Mouse (Mus musculus): ENCODE measurements around the gene Dennd1c. TPM values are rescaled to one million over a fixed set of nuclear protein-coding genes. Genes with fewer than 3 reads are reported as not detected.
A peak's percentile ranks its signal among the peaks of the same experiment; 100 is the strongest.

Gene Dennd1c
- total and polyA plus RNA-seq, 3 experiments, result 3.8 to 20.7 TPM; not detected in 1

- no peak for TF ChIP-seq GABPA (IDR thresholded peaks at IDR 0.05; ENCODE audit: low read depth, low read length)
- TF ChIP-seq MAX (IDR thresholded peaks at IDR 0.05; ENCODE audit: low read length), result peak; percentile 94
- TF ChIP-seq TBP (IDR thresholded peaks at IDR 0.05; ENCODE audit: low read depth, low read length), result peak; percentile 88
- no peak for TF ChIP-seq ZC3H11A (IDR thresholded peaks at IDR 0.05; ENCODE audit: low read depth, low read length)
Measured at GRCm38 (mm10) chr17:57031661-57032420, 46.5 kb downstream of the Dennd1c start (continued).

- peak within 1 kb of the TSS; percentile 79 for H3K27ac ChIP-seq (ENCODE audit: control insufficient read depth, low read depth, low read length)
- H3K36me3 ChIP-seq (ENCODE audit: control insufficient read depth in 1 of 2, insufficient read depth in 2 of 2, low read length in 2 of 2), result peaks cover 7 to 10% of the 10 kb centered on the region in 2 experiments
- no peaks in the 10 kb centered on the region for H3K9me3 ChIP-seq (replicated peaks; ENCODE audit: insufficient read depth, low read length)
- peaks cover 0 to 18% of the 10 kb centered on the region in 2 experiments; a peak in 2 of 4 replicates for H3K4me1 ChIP-seq (ENCODE audit: control insufficient read depth in 1 of 2, insufficient read depth in 2 of 2, low read length in 2 of 2)
- H3K27me3 ChIP-seq (ENCODE audit: control insufficient read depth in 1 of 2, insufficient read depth in 2 of 2, low read length in 2 of 2), result no peaks in the 10 kb centered on the region
- DNase-seq (ENCODE audit: low read depth, low spot score), result peak; percentile 48
- peaks cover 38% of the 10 kb centered on the region for H3K79me2 ChIP-seq (ENCODE audit: control insufficient read depth, insufficient read depth, low read length, poor library complexity)
- peak within 1 kb of the TSS; percentile 99 for H3K9ac ChIP-seq (ENCODE audit: control insufficient read depth, low read depth, low read length, poor library complexity, severe bottlenecking)
- H3K4me3 ChIP-seq (ENCODE audit: control insufficient read depth in 1 of 2, insufficient read depth in 1 of 2, low read depth in 2 of 2, low read length in 2 of 2), result peak within 1 kb of the TSS; percentile 93 to 97
- TF ChIP-seq MXI1 (IDR thresholded peaks at IDR 0.05; ENCODE audit: low read depth, low read length) (peak; percentile 68; the same call in 1 of the 2 replicates), USF2 (IDR thresholded peaks at IDR 0.05; ENCODE audit: borderline replicate concordance in 1 of 2, insufficient read depth in 1 of 2, low read depth in 1 of 2, low read length in 2 of 2) (no peak), TCF12 (IDR thresholded peaks at IDR 0.05; ENCODE audit: low read depth, low read length) (peak; percentile 59), JUND (IDR thresholded peaks at IDR 0.05; ENCODE audit: low read depth, low read length) (no peak), MAX (IDR thresholded peaks at IDR 0.05; ENCODE audit: low read length) (peak; percentile 14; the same call in 1 of the 2 replicates), ELF1 (IDR thresholded peaks at IDR 0.05; ENCODE audit: low read depth, low read length) (0 out of 2 replicates have a peak, but pooled peaks have one; percentile 30), BHLHE40 (IDR thresholded peaks at IDR 0.05; ENCODE audit: borderline replicate concordance, low read depth, low read length) (no peak), MYB (IDR thresholded peaks at IDR 0.05; ENCODE audit: low read depth, low read length) (no peak), POLR2AphosphoS2 (IDR thresholded peaks at IDR 0.05; ENCODE audit: low read length) (0 out of 2 replicates have a peak, but pooled peaks have one; percentile 64), MAFK (IDR thresholded peaks at IDR 0.05; ENCODE audit: borderline replicate concordance, low read depth, low read length) (no peak), NELFE (IDR thresholded peaks at IDR 0.05; ENCODE audit: low read depth, low read length) (peak; percentile 66), SIN3A (IDR thresholded peaks at IDR 0.05; ENCODE audit: low read length) (peak; percentile 58), TBP (IDR thresholded peaks at IDR 0.05; ENCODE audit: low read depth, low read length) (no peak), USF1 (IDR thresholded peaks at IDR 0.05; ENCODE audit: low read depth, low read length) (peak; percentile 85), E2F4 (IDR thresholded peaks at IDR 0.05; ENCODE audit: borderline replicate concordance, low read depth, low read length) (peak; percentile 65; the same call in 1 of the 2 replicates), POLR2A (IDR thresholded peaks at IDR 0.05; ENCODE audit: control insufficient read depth in 1 of 2, insufficient read depth in 1 of 2, low read depth in 1 of 2, low read length in 2 of 2, poor library complexity in 1 of 2) (peak; percentile 58 to 84; a peak in 3 of 4 replicates), NRF1 (IDR thresholded peaks at IDR 0.05; ENCODE audit: insufficient read depth, low read depth, low read length, poor library complexity, severe bottlenecking) (peak; percentile 58), MAZ (IDR thresholded peaks at IDR 0.05; ENCODE audit: low read depth, low read length) (peak; percentile 95)
Measured at GRCm38 (mm10) chr17:57030931-57031660, 47.2 kb downstream of the Dennd1c start, which contains the start of gene Khsrp. TSS of gene Khsrp (minus strand) at chr17:57031522.

All from MEL (cell line).